Mouse (Mus musculus) Patski (cell line): ENCODE data around the gene Ush1g. TPM values are rescaled to one million over a fixed set of nuclear protein-coding genes. Genes with fewer than 3 reads are reported as not detected.

Experiments used
- ATAC-seq: fragments of 100-300 bp; one replicate; pipeline ENCODE4 v1.8.0; 2021
- CTCF ChIA-PET: fragments of 350-600 bp; sonication (Branson Sonifier 250); formaldehyde crosslinking; loops from one replicate; lab custom pipeline; 2022; ENCODE audit warnings: inconsistent platforms; lab: Charles Lee
- POLR2A ChIA-PET: fragments of 350-600 bp; sonication (Branson Sonifier 250); formaldehyde crosslinking; loops from one replicate; lab custom pipeline; 2022; ENCODE audit warnings: antibody characterized with exemption, inconsistent platforms; lab: Charles Lee
- DNase-seq: peaks from one replicate; pipeline ENCODE4 v3.0.0-alpha.2; 2011; ENCODE audit warnings: low read depth, low spot score
- H3K27me3 ChIP-seq: fragments of 371-371 bp; one replicate; pipeline ENCODE4 v1.5.1; 2021
- CTCF ChIP-seq: fragments of 100-300 bp; IDR thresholded peaks from one replicate; pipeline ENCODE4 v1.5.1; 2021
- in situ Hi-C: fragments of 300-500 bp; cut with MboI; formaldehyde crosslinking; loops from 3 replicates; pipeline ENCODE4 v1.11.1; 2018; ENCODE audit warnings: low pct_unique_long_range_greater_than_20kb, mixed read lengths
- polyA plus RNA-seq: library from polyadenylated mRNA; unstranded; gene quantifications from one replicate; pipeline ENCODE4 v1.2.3, GENCODE M21; 2021

Gene Ush1g
- polyA plus RNA-seq = 0.32 TPM

DNA sequence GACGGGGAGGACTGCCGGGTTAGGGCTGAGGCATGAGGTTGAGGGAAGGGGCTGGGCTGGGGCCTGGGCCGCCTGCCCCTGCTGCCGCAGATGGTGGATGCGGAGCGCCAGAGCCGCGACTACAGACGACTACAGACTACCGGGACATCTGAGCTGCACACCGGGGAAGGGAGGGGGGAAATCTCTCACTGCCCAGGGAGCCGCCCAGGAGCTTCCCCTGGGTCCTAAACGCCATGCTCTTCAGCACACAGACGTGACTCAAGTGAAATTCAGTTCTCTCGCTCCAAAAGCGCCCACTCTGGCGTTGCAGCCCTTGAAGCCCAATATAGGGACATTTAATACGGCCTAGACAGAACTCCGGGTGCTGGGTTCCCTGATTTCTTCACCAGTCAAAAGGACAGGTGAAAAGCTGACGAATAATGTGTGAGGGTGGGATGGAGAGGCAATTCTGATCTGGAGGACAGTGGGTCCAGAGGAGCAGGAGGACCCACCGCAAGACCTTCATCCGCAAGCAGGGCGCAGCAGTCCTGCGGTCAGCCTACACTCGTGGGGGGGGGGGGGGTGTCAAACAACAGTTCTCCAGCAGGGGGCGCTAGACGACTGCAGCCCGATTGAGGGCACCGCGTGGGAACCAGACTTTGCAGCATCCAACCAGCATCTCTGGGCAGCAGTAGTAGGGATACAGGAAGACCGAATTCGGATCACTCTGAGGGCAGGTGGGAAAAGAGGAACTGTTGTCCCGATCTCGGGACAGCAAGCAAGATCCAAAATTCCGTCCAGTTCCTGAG, at the start of gene Ush1g:
Gene Ush1g (minus strand): TSS at position 136 of the 788 bp plus-strand sequence.
- no peak for DNase-seq
- TF ChIP-seq CTCF = no peak
- CTCF ChIA-PET = interaction anchor here (0.9 to 1.9 kb wide), 4 partner anchors 30 to 90 kb away, joined by 3 to 11 read pairs (median 4); partner anchors contain the start of gene Hid1
- in situ Hi-C loops = loop anchor here (5.0 kb wide), 1 partner anchor 35 kb away; no protein-coding TSS in a partner anchor
- POLR2A ChIA-PET = no interaction called here
- H3K27me3 ChIP-seq = peaks cover 55% of the 10 kb centered on the region
- ATAC-seq = peak; percentile 34

DNA sequence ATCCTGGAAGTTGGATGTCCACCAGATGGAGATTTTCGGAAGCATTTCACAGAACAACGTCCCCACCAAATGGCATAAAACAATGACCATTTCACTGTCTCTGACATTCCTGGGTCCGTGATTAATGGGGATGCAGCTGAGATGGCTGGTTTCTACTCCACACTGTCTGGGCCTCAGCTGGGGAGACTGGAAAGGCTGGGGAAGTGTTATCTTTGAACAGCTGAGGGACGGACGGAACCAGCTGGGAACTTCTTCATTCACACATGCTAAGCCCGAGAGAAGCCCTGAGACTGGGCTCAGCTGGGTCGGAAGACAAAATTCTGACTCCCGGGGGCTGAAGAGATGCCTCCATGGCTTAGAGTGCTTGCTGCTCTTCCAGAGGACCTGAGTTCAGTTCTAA, 49.5 kb upstream of the Ush1g start:
- DNase-seq (no peak), ATAC-seq (no peak)
- in situ Hi-C loops = no loop called here
- peaks cover 9% of the 10 kb centered on the region for H3K27me3 ChIP-seq
- no peak for TF ChIP-seq CTCF
- ChIA-PET CTCF (no interaction called here), POLR2A (no interaction called here)

DNA sequence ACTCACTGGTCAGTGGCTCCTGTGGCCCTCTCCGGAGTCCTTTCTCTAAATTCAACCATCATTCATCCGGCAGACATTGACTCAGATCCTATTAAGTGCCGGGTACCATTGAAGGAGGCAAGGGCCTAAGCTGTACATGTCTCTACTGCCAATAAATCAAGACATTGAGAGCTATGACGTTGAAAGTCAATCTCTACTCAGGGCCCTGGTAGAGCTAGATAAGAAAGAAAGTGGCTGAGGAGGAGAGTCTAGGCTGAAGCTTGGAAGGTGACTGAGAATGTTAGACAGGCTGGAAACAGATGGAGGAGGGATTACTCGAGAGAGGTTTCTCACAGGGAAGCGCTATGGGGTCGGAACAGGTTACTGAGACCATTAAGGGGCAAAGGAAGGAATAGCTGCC, 48.5 kb upstream of the Ush1g start:
- no peak for TF ChIP-seq CTCF
- in situ Hi-C loops = no loop called here
- DNase-seq (no peak), ATAC-seq (no peak)
- H3K27me3 ChIP-seq = peaks cover 9% of the 10 kb centered on the region
- POLR2A ChIA-PET = no interaction called here
- CTCF ChIA-PET = no interaction called here

DNA sequence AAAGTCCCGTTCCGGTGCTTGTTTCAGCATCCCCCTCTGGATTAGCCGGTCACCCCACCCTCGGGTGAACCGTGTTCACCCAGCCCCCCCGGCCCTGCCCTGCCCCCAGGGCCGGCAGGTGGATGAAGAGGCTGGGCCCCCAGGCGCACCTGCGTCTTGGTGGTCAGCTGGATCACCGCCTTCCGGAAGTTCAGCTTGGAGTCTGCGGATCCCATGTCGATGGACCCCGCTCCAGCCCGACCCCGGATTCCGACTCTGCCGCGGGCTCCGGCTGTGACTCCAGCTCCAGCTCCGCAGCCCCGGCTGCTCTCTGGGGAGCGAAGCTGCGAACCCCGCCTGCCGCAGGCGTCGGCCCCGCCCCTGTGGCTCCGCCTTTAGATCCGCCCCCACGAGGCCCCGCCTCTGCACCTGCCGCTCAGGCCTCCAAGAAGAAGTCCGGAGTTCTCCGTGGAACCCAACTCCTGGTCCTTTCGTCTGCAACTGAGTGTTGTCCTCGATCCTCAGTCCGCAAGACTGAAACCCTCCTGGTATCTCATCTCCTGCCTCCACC, 45.6 kb upstream of the Ush1g start, which contains the start of gene Hid1:
Gene Hid1 (minus strand): TSS at position 362 of the 550 bp plus-strand sequence.
- DNase-seq (no peak), ATAC-seq (peak; percentile 80)
- TF ChIP-seq CTCF = no peak
- ChIA-PET POLR2A (interaction anchor here (2.0 kb wide), 1 partner anchor 36 kb away, joined by 4 read pairs; the partner anchor contains the start of gene Mrpl58), CTCF (interaction anchor here (1.5 to 2.1 kb wide), 2 partner anchors 8 to 45 kb away, joined by 4 to 6 read pairs; partner anchors contain the start of gene Ush1g)
- H3K27me3 ChIP-seq = peaks cover 9% of the 10 kb centered on the region
- in situ Hi-C loops = no loop called here

DNA sequence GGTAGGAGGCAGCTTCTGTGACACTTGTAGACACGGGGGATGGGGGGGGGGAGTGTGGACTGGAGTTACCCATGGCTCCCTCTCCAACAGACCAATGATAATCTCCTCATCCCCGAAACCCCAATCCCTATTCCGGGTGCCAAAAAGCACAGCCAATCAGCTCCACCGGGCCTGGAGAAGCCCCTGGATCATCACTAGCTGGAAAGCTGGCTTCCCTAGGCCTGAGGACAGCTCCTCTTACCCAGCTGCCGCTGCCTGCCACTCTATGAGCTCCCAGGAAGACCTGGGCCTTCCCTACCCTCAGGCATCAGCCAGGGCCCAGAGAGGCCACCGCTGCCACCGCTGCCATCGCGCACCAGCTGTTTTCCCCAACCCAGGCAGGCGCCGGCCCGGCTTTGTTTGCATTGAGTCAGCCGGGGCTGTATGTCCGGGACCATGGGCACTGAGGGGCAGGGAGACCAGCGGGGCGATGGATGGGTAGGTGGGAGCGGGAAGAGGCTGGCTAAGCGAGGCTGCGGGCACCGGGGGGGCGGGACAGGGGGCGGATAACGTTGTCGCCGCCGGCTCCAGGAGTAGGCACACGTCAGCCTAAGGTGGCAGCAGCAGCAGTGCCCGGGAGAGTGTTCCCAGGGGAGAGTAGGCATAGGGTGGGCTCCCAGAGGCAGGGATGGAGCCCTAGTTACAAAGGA, 45.0 kb upstream of the Ush1g start:
- in situ Hi-C loops = no loop called here
- no peak for TF ChIP-seq CTCF
- ATAC-seq = peak; percentile 52
- DNase-seq = no peak
- CTCF ChIA-PET = interaction anchor here (0.7 to 2.1 kb wide), 3 partner anchors 8 to 108 kb away, joined by 3 to 6 read pairs (median 4); partner anchors contain the start of gene Ush1g
- H3K27me3 ChIP-seq = peaks cover 9% of the 10 kb centered on the region
- POLR2A ChIA-PET = interaction anchor here (0.5 to 3.0 kb wide), 3 partner anchors 37 to 103 kb away, joined by 3 to 9 read pairs (median 4); partner anchors contain the start of gene Mrpl58

DNA sequence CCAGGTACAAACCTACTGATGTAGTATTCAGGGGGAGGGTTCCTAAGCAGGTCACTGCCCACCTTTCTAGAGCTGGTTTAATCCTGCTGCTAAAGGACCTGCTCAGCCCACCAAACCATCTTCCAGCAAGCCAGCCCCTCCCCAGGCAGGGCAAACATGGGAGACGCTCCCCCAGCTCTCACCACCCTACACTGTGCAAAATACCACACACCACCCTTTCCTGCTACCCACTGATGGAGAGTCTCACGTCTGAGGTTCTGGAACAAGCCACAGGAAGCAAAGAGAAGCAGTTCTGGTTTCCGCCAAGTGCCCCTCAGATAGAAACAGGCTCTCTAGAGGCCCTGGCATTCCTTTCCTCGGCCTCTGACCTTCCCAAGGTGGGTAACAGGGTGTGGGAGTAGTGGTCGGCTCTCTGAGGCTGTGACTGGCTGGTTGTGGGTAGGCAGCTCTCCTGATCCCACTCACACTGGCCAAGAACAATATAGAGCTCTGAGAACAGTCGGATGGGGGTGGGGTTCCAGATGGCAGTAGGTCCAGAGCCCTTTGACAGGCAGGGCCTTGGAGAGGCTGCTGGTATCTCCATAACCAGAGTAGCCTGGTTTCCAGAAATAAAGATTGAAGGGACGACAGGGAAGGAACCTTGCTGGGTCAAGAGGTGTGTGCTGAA, 44.3 kb upstream of the Ush1g start:
- ATAC-seq (no peak), DNase-seq (no peak)
- ChIA-PET CTCF (interaction anchor here (0.7 to 2.2 kb wide), 3 partner anchors 12 to 108 kb away, joined by 3 to 6 read pairs (median 5); partner anchors contain the start of gene Ush1g), POLR2A (interaction anchor here (0.5 to 3.0 kb wide), 5 partner anchors 37 to 104 kb away, joined by 3 to 9 read pairs (median 3); partner anchors contain the start of gene Mrpl58)
- H3K27me3 ChIP-seq = peaks cover 9% of the 10 kb centered on the region
- in situ Hi-C loops = no loop called here
- TF ChIP-seq CTCF = no peak

DNA sequence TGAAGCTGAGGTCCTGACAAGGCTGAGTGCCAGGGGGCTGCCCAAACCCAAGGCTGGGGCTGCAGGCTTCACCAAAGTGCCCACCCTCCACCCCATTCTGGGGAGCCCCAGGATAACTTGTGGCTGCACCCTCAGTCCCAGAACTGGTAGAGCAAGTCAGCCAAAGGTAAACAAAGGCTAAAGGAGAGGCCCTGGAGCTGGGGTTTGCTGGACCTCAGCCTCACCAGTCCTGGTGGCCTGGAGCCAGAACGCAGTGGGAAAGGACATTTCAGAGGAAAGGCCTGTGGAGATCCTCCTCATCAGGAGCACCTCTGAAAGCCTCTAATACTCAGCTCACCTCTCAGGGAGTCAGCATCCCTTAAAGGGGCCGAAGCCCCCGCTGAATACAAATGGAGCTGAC, 42.3 kb upstream of the Ush1g start:
- in situ Hi-C loops = loop anchor here (5.0 kb wide), 2 partner anchors 48 to 108 kb away; no protein-coding TSS in a partner anchor
- ATAC-seq = no peak
- POLR2A ChIA-PET = interaction anchor here (3.0 kb wide), 1 partner anchor 49 kb away, joined by 9 read pairs; no protein-coding TSS in a partner anchor

DNA sequence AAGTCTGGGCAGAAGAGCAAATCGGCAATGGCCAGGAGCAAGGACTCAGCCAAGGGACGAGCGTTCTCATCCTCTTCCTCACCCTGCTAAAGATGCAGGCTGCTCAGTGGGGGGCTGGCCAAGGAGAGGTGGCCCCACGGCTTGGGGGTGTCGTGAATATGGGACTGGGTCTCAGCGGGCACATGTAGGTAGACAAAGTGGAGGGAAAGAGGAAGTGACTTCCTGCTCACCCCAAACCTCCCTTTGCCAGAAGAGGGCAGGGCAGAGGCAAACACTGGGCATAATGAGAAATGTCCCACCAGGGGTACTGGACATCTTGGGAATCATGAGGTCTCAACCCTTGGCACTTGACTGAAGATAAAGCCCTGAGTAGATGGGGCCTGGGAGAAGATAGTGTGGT, 37.9 kb upstream of the Ush1g start:
- CTCF ChIA-PET = interaction anchor here (1.1 to 1.3 kb wide), 2 partner anchors 8 to 29 kb away, joined by 3 to 4 read pairs; partner anchors contain the start of gene Hid1
- DNase-seq = no peak
- in situ Hi-C loops = loop anchor here (5.0 kb wide), 4 partner anchors 37 to 162 kb away; partner anchors contain the start of gene Ush1g
- TF ChIP-seq CTCF = no peak
- POLR2A ChIA-PET = interaction anchor here (1.6 kb wide), 1 partner anchor 53 kb away, joined by 4 read pairs; no protein-coding TSS in a partner anchor
- no peaks in the 10 kb centered on the region for H3K27me3 ChIP-seq
- no peak for ATAC-seq

More for the DNA sequence above, 42.3 kb upstream of the Ush1g start:
- H3K27me3 ChIP-seq = no peaks in the 10 kb centered on the region
- DNase-seq = no peak
- no peak for TF ChIP-seq CTCF
- CTCF ChIA-PET = interaction anchor here (2.2 kb wide), 1 partner anchor 10 kb away, joined by 5 read pairs; no protein-coding TSS in a partner anchor

DNA sequence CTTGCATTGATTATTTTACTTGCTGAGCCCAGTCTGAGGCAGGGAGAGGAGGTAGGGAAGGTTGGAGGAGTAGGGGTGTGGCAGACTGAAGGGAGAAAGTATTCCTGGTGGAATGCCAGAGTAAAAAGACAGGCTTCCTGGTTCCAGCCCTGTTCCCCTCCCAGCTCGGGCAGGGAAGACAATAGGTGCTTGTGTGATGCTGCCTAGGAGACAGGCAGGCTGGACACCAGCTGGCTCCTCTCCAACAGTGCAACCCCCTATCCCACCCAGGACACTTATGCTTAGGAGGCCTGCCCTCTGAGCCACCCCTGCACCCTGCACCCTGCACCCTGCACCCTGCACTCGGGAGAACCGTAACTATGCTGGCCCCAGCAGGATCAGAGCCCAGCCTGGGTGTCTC, 37.5 kb upstream of the Ush1g start:
- no peak for ATAC-seq
- CTCF ChIA-PET = interaction anchor here (0.8 to 1.7 kb wide), 5 partner anchors 8 to 114 kb away, joined by 3 to 5 read pairs (median 3); partner anchors contain the start of gene Hid1

More for the DNA sequence above, 37.5 kb upstream of the Ush1g start:
- POLR2A ChIA-PET = interaction anchor here (1.5 to 1.6 kb wide), 2 partner anchors 53 to 56 kb away, joined by 4 to 5 read pairs; no protein-coding TSS in a partner anchor
- no peaks in the 10 kb centered on the region for H3K27me3 ChIP-seq
- TF ChIP-seq CTCF = no peak
- DNase-seq = no peak
- in situ Hi-C loops = loop anchor here (5.0 kb wide), 2 partner anchors 37 to 162 kb away; partner anchors contain the start of gene Ush1g
